Comparison of ENCODE assay signal across 8 mouse cellular contexts in genomic region chr11:60930724-60931281, GRCm38 (mm10). TPM values are rescaled to one million over a fixed set of nuclear protein-coding genes. Genes with fewer than 3 reads are reported as not detected.
DNase-seq lines count a peak whose midpoint lies in the region; ATAC-seq and TF ChIP-seq lines count a peak whose summit lies in the region.

No protein-coding gene starts in this region.

- H3K27ac ChIP-seq in liver, adult 2 months (replicated peaks; ENCODE audit: insufficient read depth, low read depth, low read length): 0 out of 2 replicates have a peak overlapping the region, but pooled peaks have one; percentile 8
- no peak overlapping the region for H3K27ac ChIP-seq in cortical plate, adult 2 months (ENCODE audit: insufficient read depth, low read length)
- H3K27ac ChIP-seq in hindbrain, embryonic 13.5 days: no peak overlapping the region
- no peak overlapping the region for H3K27ac ChIP-seq in midbrain, embryonic 12.5 days (replicated peaks)

- no peaks in the 10 kb centered on the region for H3K9me3 ChIP-seq in hindbrain, embryonic 13.5 days
- H3K9me3 ChIP-seq in midbrain, embryonic 12.5 days: no peaks in the 10 kb centered on the region

- H3K36me3 ChIP-seq in liver, adult 2 months (ENCODE audit: control insufficient read depth, insufficient read depth, low read length): no peaks in the 10 kb centered on the region
- peaks cover 5% of the 10 kb centered on the region; the same call in 1 of the 2 replicates for H3K36me3 ChIP-seq in hindbrain, embryonic 13.5 days
- no peaks in the 10 kb centered on the region for H3K36me3 ChIP-seq in midbrain, embryonic 12.5 days

- no peak for TF ChIP-seq POLR2A in liver, adult 2 months (IDR thresholded peaks at IDR 0.05; ENCODE audit: extremely low read depth, insufficient read depth, low read length)
- TF ChIP-seq POLR2A in cortical plate, adult 2 months (IDR thresholded peaks at IDR 0.05; ENCODE audit: extremely low read depth, insufficient read depth, low read length): no peak

- no peak for TF ChIP-seq CTCF in liver, adult 2 months (IDR thresholded peaks at IDR 0.05; ENCODE audit: low read depth, low read length)
- no peak for TF ChIP-seq CTCF in cortical plate, adult 2 months (IDR thresholded peaks at IDR 0.05; ENCODE audit: extremely low read depth, insufficient read depth, low read length)

- H3K9ac ChIP-seq in liver, adult 2 months (ENCODE audit: low read depth, low read length): peak overlapping the region; percentile 64
- peak overlapping the region; percentile 67 for H3K9ac ChIP-seq in hindbrain, embryonic 13.5 days
- H3K9ac ChIP-seq in midbrain, embryonic 12.5 days (replicated peaks): 0 out of 2 replicates have a peak overlapping the region, but pooled peaks have one; percentile 61

- H3K4me2 ChIP-seq in hindbrain, embryonic 13.5 days: peak overlapping the region; percentile 84
- peak overlapping the region; percentile 84 for H3K4me2 ChIP-seq in midbrain, embryonic 12.5 days (replicated peaks)

- peaks cover 8% of the 10 kb centered on the region; the same call in 1 of the 2 replicates for H3K79me2 ChIP-seq in liver, adult 2 months (ENCODE audit: control insufficient read depth, insufficient read depth, low read length)

- H3K4me3 ChIP-seq in liver, adult 2 months (ENCODE audit: insufficient read depth, low read depth, low read length): peak overlapping the region; percentile 64; the same call in 1 of the 2 replicates
- peak overlapping the region; percentile 44; the same call in 1 of the 2 replicates for H3K4me3 ChIP-seq in cortical plate, adult 2 months (ENCODE audit: insufficient read depth, low read length)
- H3K4me3 ChIP-seq in hindbrain, embryonic 13.5 days: peak overlapping the region; percentile 81
- peak overlapping the region; percentile 78 for H3K4me3 ChIP-seq in midbrain, embryonic 12.5 days

- no peak for DNase-seq in liver, adult 2 months (ENCODE audit: extremely low read depth, low read depth, low spot score)
- DNase-seq in liver: no peak
- DNase-seq in ovary, postnatal 14 days (ENCODE audit: low spot score): no peak
- no peak for DNase-seq in frontal cortex, postnatal 14 days (ENCODE audit: low spot score in 2 of 2)
- DNase-seq in ovary, adult 18-20 months (ENCODE audit: low spot score): no peak

- ATAC-seq in hindbrain, embryonic 13.5 days (ENCODE audit: low FRiP score): no peak
- no peak for ATAC-seq in midbrain, embryonic 12.5 days (ENCODE audit: low FRiP score, low read depth)

- WGBS in liver, adult 2 months: 16% methylated on average over 7 of the region's 7 CpGs
- WGBS in hindbrain, embryonic 13.5 days: 26% methylated on average over 7 of the region's 7 CpGs
- 32% methylated on average over 7 of the region's 7 CpGs for WGBS in midbrain, embryonic 12.5 days

- H3K27me3 ChIP-seq in liver, adult 2 months (ENCODE audit: control insufficient read depth, insufficient read depth, low read length): no peaks in the 10 kb centered on the region
- H3K27me3 ChIP-seq in hindbrain, embryonic 13.5 days: no peaks in the 10 kb centered on the region
- H3K27me3 ChIP-seq in midbrain, embryonic 12.5 days: peaks cover 16% of the 10 kb centered on the region; the same call in 1 of the 2 replicates

- peaks cover 21% of the 10 kb centered on the region for H3K4me1 ChIP-seq in liver, adult 2 months (ENCODE audit: control insufficient read depth, insufficient read depth, low read length)
- H3K4me1 ChIP-seq in cortical plate, adult 2 months (ENCODE audit: control insufficient read depth, insufficient read depth, low read length): peaks cover 13% of the 10 kb centered on the region
- H3K4me1 ChIP-seq in hindbrain, embryonic 13.5 days (replicated peaks): peaks cover 51% of the 10 kb centered on the region
- H3K4me1 ChIP-seq in midbrain, embryonic 12.5 days: peaks cover 40% of the 10 kb centered on the region

RNA-seq across cellular contexts. Expression of gene Map2k3, which starts 1.0 kb away (rescaled TPM):
- 25.7 and 30.3 TPM in 2 replicates for total RNA-seq in liver, adult 2 months (2014; rRNA removed)
- 36.9 and 39.7 TPM in 2 replicates for polyA plus RNA-seq in liver, adult 2 months (2012; rRNA removed)
- polyA plus RNA-seq in cortical plate, adult 2 months (2012; rRNA removed): 16.0 and 17.1 TPM in 2 replicates
- polyA plus RNA-seq in hindbrain, embryonic 13.5 days (2015; fragmentation: Nextera tagmentation; extraction: Ambion mirVana): 30.0 and 30.4 TPM in 2 replicates
- 39.2 and 41.9 TPM in 2 replicates for polyA plus RNA-seq in midbrain, embryonic 12.5 days (2016; fragmentation: Nextera tagmentation; extraction: Ambion mirVana)

RNA-seq across cellular contexts. Expression of gene Natd1, which starts 16.3 kb away (rescaled TPM):
- 1.1 and 2.2 TPM in 2 replicates for total RNA-seq in liver, adult 2 months (2014; rRNA removed)
- polyA plus RNA-seq in liver, adult 2 months (2012; rRNA removed): 6.6 and 7.0 TPM in 2 replicates
- polyA plus RNA-seq in cortical plate, adult 2 months (2012; rRNA removed): 11.3 and 12.4 TPM in 2 replicates
- 36.1 and 36.8 TPM in 2 replicates for polyA plus RNA-seq in hindbrain, embryonic 13.5 days (2015; fragmentation: Nextera tagmentation; extraction: Ambion mirVana)
- 24.3 and 27.3 TPM in 2 replicates for polyA plus RNA-seq in midbrain, embryonic 12.5 days (2016; fragmentation: Nextera tagmentation; extraction: Ambion mirVana)

RNA-seq across cellular contexts. Expression of gene Tmem11, which starts 51.7 kb away (rescaled TPM):
- total RNA-seq in liver, adult 2 months (2014; rRNA removed): 19.8 and 20.0 TPM in 2 replicates
- polyA plus RNA-seq in liver, adult 2 months (2012; rRNA removed): 48.9 and 67.8 TPM in 2 replicates
- 46.0 and 46.6 TPM in 2 replicates for polyA plus RNA-seq in cortical plate, adult 2 months (2012; rRNA removed)
- 54.9 and 55.3 TPM in 2 replicates for polyA plus RNA-seq in hindbrain, embryonic 13.5 days (2015; fragmentation: Nextera tagmentation; extraction: Ambion mirVana)
- 48.3 and 49.7 TPM in 2 replicates for polyA plus RNA-seq in midbrain, embryonic 12.5 days (2016; fragmentation: Nextera tagmentation; extraction: Ambion mirVana)
